Mouse (Mus musculus) spleen, postnatal 10 days (tissue): ENCODE data around the gene Atp2b2.
A peak's percentile ranks its signal among the peaks of the same experiment; 100 is the strongest.

Experiments used
- DNase-seq, 2 experiments: peaks; one replicate each; pipeline ENCODE4 v3.0.0; 2021 to 2022; ENCODE audit warnings: low spot score in 2 of 2

Atp2b2 gene

GRCm38 (mm10) chr6:113792368-113792767, 250.0 kb downstream of the Atp2b2 start:
- DNase-seq = no peak

GRCm38 (mm10) chr6:113791012-113791411, 251.4 kb downstream of the Atp2b2 start:
- no peak for DNase-seq

- DNase-seq = no peak
These were observed 254.9 kb downstream of the Atp2b2 start for GRCm38 (mm10) chr6:113787459-113787968.

DNA sequence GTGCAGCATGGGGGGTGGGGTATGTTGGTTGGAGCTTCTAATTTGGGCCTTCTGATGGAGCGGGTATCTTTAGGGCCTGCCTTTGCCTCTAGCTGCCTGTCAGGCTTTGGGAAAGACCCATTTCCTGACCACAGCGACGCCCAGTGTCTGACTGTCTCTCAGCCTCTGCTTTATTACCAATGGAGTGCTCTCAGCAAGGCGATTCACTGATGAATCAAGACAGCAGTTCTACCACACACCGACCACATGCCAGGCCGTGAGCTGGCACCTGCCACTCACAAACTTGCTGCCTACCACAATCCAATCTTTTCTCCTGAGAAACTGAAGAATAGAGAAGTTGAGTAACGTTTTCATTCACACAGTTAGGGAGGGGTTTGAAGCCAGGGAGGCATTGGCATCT, 256.8 kb downstream of the Atp2b2 start:
- no peak for DNase-seq

DNA sequence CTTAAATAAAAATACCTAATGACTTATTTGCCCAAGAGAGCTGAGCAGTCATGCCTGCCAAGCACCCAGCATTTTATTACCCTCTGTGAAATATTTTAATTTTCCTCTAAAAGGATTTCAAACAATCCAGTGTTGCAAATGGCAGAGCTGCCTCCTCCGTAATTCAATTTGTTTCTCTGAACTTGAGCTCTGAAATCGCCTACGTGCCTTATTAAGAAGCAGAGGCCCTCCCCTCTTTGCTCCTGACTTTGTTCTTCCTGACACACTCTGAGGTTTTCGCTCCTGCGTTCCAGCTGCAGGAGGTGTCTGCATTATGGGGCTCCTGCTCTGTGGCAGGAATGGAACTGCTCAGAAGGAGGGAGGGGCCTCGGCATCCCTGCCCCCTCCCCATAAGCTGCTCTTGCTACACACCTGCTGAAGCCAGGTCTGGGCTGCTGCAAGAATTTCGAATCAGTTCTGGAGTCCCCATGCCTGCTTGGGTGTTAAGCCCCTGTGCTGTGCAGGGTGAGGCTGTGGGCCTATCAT, 264.1 kb downstream of the Atp2b2 start:
- DNase-seq = no peak

- DNase-seq = no peak
These were observed 273.6 kb downstream of the Atp2b2 start for GRCm38 (mm10) chr6:113768804-113769203.

GRCm38 (mm10) chr6:113761644-113762043, 280.8 kb downstream of the Atp2b2 start:
- peak; percentile 30 to 50 for DNase-seq

GRCm38 (mm10) chr6:113749119-113749685, 293.2 kb downstream of the Atp2b2 start:
- no peak for DNase-seq

DNA sequence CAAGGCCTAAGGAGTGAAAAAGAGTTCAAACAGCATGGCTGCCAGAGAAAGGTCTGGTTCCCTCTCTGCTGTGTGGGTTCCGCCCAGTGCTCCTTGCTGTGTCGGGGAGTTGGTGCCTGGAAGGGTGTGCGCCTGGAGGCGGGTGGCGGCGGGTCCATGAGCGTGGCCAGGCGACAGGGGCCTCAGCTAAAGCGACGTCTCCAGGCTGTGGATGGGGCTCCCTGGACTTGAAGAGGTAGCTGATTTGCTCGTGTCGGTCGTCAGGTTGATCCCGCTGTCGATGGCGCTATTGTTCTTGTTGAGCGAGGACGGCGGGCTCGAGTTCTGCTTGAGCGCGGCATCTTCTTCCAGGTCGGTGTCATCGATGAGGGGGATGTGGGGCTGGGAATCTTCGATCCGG, 294.1 kb downstream of the Atp2b2 start:
- DNase-seq = no peak

DNA sequence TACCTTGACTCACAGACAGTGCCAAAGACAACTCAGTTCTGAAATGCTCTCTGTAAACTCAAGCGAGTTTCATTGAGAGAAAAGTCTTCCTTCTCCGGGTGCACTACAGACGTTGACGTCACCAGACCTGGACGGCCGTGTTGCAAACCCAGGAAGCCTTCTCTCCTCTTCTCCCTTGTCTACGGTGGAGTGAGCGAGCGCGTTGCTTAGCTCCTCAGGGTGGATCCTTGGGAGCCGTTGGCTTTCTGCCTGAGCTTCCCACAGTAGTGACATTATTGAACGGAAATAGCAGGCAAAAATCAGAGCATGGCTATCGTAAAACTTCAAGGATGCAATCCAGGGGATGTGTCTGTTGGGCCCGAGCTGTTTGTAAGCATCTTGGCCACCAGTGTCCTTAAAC, 295.1 kb downstream of the Atp2b2 start:
- no peak for DNase-seq

DNA sequence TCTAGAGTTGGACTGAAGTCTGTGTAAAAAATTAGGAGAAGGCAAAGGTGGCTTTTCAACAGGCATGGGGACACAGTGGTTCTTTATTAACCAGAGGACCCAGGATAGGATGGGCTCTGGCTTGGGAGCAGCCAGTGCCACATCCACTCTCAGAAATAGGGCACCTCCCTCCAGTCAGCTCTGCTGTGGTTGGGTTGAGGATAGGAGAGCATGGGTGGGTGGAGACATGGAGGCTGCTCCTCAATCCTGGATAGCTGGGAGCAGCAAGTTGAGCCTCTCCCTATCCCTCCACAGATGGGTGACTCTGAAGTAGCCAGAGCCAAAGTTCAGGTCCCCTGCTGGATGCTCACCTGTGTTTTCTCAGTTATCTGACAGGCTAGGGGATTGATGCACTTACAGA, 297.3 kb downstream of the Atp2b2 start:
- no peak for DNase-seq

- no peak for DNase-seq
These were observed 299.3 kb downstream of the Atp2b2 start for GRCm38 (mm10) chr6:113743111-113743510.

- DNase-seq = no peak
These were observed 300.1 kb downstream of the Atp2b2 start for GRCm38 (mm10) chr6:113742321-113742720.

DNA sequence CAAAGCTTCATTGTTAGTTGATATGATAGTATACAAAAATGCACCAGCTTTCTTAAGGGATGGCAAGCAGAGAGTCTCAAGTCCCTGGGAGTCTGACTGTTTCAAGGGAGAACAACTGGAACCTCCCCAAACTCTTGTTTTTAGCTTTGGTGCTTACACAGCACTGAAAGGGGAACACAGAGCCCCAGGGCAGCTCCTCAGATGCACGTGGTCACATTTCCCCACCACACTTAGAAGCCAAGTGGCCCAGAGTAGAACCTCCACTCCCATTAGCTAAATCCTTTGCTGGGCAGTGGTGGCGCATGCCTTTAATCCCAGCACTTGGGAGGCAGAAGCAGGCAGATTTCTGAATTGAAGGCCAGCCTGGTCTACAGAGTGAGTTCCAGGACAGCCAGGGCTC, 301.0 kb downstream of the Atp2b2 start:
- no peak for DNase-seq

- peak; percentile 84 to 90 for DNase-seq
These were observed 301.9 kb downstream of the Atp2b2 start, which contains the start of gene Sec13 for GRCm38 (mm10) chr6:113740236-113741217. TSS of gene Sec13 (minus strand) at chr6:113740743.

- no peak for DNase-seq
These were observed 304.9 kb downstream of the Atp2b2 start for GRCm38 (mm10) chr6:113737318-113738046.

GRCm38 (mm10) chr6:113731296-113731695, 311.1 kb downstream of the Atp2b2 start:
- DNase-seq = no peak

DNA sequence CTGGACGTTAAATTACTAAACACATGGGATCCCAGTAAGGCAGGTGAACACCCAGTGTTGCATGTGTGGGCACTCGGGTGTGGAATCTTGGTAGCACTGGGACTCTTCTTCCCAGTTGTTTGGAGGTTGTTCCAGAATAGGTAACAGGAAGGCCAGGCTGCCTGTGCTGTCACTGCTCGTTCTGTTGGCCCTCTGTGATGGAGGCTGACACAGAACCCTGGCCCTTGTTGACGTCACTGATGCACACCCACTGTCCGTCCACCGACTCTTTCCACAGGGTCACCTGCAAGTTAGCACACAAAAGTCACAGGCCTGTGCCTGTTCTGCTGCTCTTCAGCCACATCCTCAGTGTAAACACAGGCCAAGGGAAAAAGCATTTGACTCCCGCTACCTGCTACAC, 314.2 kb downstream of the Atp2b2 start:
- DNase-seq = no peak

- DNase-seq = no peak
These were observed 321.4 kb downstream of the Atp2b2 start for GRCm38 (mm10) chr6:113721061-113721460.

- DNase-seq = no peak
These were observed 322.5 kb downstream of the Atp2b2 start, which contains the start of gene Ghrl for GRCm38 (mm10) chr6:113719878-113720277. TSS of gene Ghrl (minus strand) at chr6:113719880.

GRCm38 (mm10) chr6:113717541-113717940, 324.9 kb downstream of the Atp2b2 start:
- DNase-seq = no peak

- no peak for DNase-seq
These were observed 327.6 kb downstream of the Atp2b2 start for GRCm38 (mm10) chr6:113714797-113715196.
